Mouse (Mus musculus): ENCODE measurements at regions not wholly inside any gene's neighbourhood (a gene's known extent, or its start where the extent isn't known, plus 50 kb on each side); places are given as distances from the start of the nearest gene placed in this dataset.

GRCm38 (mm10) chr4:153675431-153675830 is 192.8 kb upstream of the Ajap1 start:
- Histone ChIP-seq H3K4me2 (replicated peaks) (no peak overlapping the region), H3K27ac (no peak overlapping the region), H3K9ac (replicated peaks) (no peak overlapping the region), H3K27me3 (peaks cover 3% of the 10 kb centered on the region), H3K9me3 (no peaks in the 10 kb centered on the region), H3K4me3 (replicated peaks) (no peak overlapping the region), H3K4me1 (replicated peaks) (no peaks in the 10 kb centered on the region), H3K36me3 (no peaks in the 10 kb centered on the region)
- no peak for ATAC-seq
- 84% methylated on average over 2 of the region's 2 CpGs for WGBS

GRCm38 (mm10) chr4:153679151-153679550 is 196.5 kb upstream of the Ajap1 start:
- H3K9me3 ChIP-seq = no peaks in the 10 kb centered on the region
- H3K4me3 ChIP-seq (replicated peaks) = no peak overlapping the region
- no peak overlapping the region for H3K27ac ChIP-seq
- ATAC-seq = no peak
- no peak overlapping the region for H3K4me2 ChIP-seq (replicated peaks)
- no peaks in the 10 kb centered on the region for H3K4me1 ChIP-seq (replicated peaks)
- WGBS = 36% methylated on average over 12 of the region's 12 CpGs
- no peak overlapping the region for H3K9ac ChIP-seq (replicated peaks)
- peaks cover 7% of the 10 kb centered on the region for H3K27me3 ChIP-seq
- no peaks in the 10 kb centered on the region for H3K36me3 ChIP-seq

GRCm38 (mm10) chr4:153688441-153688840 is 205.8 kb upstream of the Ajap1 start:
- Histone ChIP-seq H3K9ac (replicated peaks) (no peak overlapping the region), H3K36me3 (no peaks in the 10 kb centered on the region), H3K4me2 (replicated peaks) (no peak overlapping the region), H3K27me3 (peaks cover 10% of the 10 kb centered on the region), H3K27ac (no peak overlapping the region), H3K4me1 (replicated peaks) (peaks cover 14% of the 10 kb centered on the region), H3K9me3 (no peaks in the 10 kb centered on the region), H3K4me3 (replicated peaks) (no peak overlapping the region)
- ATAC-seq = no peak
- 43% methylated on average over 8 of the region's 8 CpGs for WGBS

- Histone ChIP-seq H3K9ac (replicated peaks) (no peak overlapping the region), H3K27ac (0 out of 2 replicates have a peak overlapping the region, but pooled peaks have one; percentile 30), H3K9me3 (no peaks in the 10 kb centered on the region), H3K4me3 (replicated peaks) (no peak overlapping the region), H3K4me1 (replicated peaks) (peaks cover 30% of the 10 kb centered on the region), H3K36me3 (no peaks in the 10 kb centered on the region), H3K27me3 (peaks cover 41% of the 10 kb centered on the region), H3K4me2 (replicated peaks) (no peak overlapping the region)
- ATAC-seq = no peak
- WGBS = 42% methylated on average over 12 of the region's 12 CpGs
Observed at GRCm38 (mm10) chr4:153693881-153694280, 211.3 kb upstream of the Ajap1 start.

- H3K27me3 ChIP-seq = peaks cover 54% of the 10 kb centered on the region
- H3K27ac ChIP-seq = peak overlapping the region; percentile 67
- H3K4me1 ChIP-seq (replicated peaks) = peaks cover 25% of the 10 kb centered on the region
- H3K4me2 ChIP-seq (replicated peaks) = peak overlapping the region; percentile 11; the same call in 1 of the 2 replicates
- no peaks in the 10 kb centered on the region for H3K36me3 ChIP-seq
- WGBS = 6% methylated on average over 14 of the region's 14 CpGs
- H3K4me3 ChIP-seq (replicated peaks) = no peak overlapping the region
- H3K9ac ChIP-seq (replicated peaks) = 0 out of 2 replicates have a peak overlapping the region, but pooled peaks have one; percentile 19
- no peaks in the 10 kb centered on the region for H3K9me3 ChIP-seq
- peak; percentile 87 for ATAC-seq
Observed at GRCm38 (mm10) chr4:153696426-153697040, 213.9 kb upstream of the Ajap1 start.

GRCm38 (mm10) chr4:153707218-153707617 is 224.6 kb upstream of the Ajap1 start:
- H3K27me3 ChIP-seq = peaks cover 17% of the 10 kb centered on the region
- no peak overlapping the region for H3K27ac ChIP-seq
- H3K4me3 ChIP-seq (replicated peaks) = no peak overlapping the region
- ATAC-seq = no peak
- H3K36me3 ChIP-seq = no peaks in the 10 kb centered on the region
- no peak overlapping the region for H3K9ac ChIP-seq (replicated peaks)
- no peak overlapping the region for H3K4me2 ChIP-seq (replicated peaks)
- H3K9me3 ChIP-seq = no peaks in the 10 kb centered on the region
- WGBS = 79% methylated on average over 7 of the region's 8 CpGs
- H3K4me1 ChIP-seq (replicated peaks) = peaks cover 16% of the 10 kb centered on the region

GRCm38 (mm10) chr4:153714995-153715645 is 232.5 kb upstream of the Ajap1 start:
- 54% methylated on average over 6 of the region's 6 CpGs for WGBS
- Histone ChIP-seq H3K4me3 (replicated peaks) (no peak overlapping the region), H3K27me3 (peaks cover 10% of the 10 kb centered on the region; the same call in 1 of the 2 replicates), H3K9me3 (no peaks in the 10 kb centered on the region), H3K27ac (no peak overlapping the region), H3K36me3 (no peaks in the 10 kb centered on the region), H3K4me2 (replicated peaks) (no peak overlapping the region), H3K9ac (replicated peaks) (no peak overlapping the region), H3K4me1 (replicated peaks) (peaks cover 47% of the 10 kb centered on the region)
- ATAC-seq = peak; percentile 66

GRCm38 (mm10) chr4:153717273-153717672 is 234.7 kb upstream of the Ajap1 start:
- H3K4me1 ChIP-seq (replicated peaks) = peaks cover 39% of the 10 kb centered on the region
- no peak overlapping the region for H3K9ac ChIP-seq (replicated peaks)
- ATAC-seq = no peak
- WGBS = 70% methylated on average over 12 of the region's 12 CpGs
- H3K27me3 ChIP-seq = peaks cover 6% of the 10 kb centered on the region; the same call in 1 of the 2 replicates
- H3K27ac ChIP-seq = no peak overlapping the region
- H3K4me2 ChIP-seq (replicated peaks) = no peak overlapping the region
- H3K4me3 ChIP-seq (replicated peaks) = no peak overlapping the region
- H3K36me3 ChIP-seq = no peaks in the 10 kb centered on the region
- no peaks in the 10 kb centered on the region for H3K9me3 ChIP-seq

- no peak overlapping the region for H3K9ac ChIP-seq (replicated peaks)
- H3K4me2 ChIP-seq (replicated peaks) = no peak overlapping the region
Observed at GRCm38 (mm10) chr4:153724045-153724444, 233.0 kb upstream of the A430005L14Rik start.

GRCm38 (mm10) chr4:153727273-153727672 is 229.8 kb upstream of the A430005L14Rik start:
- Histone ChIP-seq H3K4me3 (replicated peaks) (no peak overlapping the region), H3K27ac (no peak overlapping the region), H3K4me1 (replicated peaks) (peaks cover 16% of the 10 kb centered on the region), H3K27me3 (peaks cover 9% of the 10 kb centered on the region; the same call in 1 of the 2 replicates), H3K36me3 (no peaks in the 10 kb centered on the region), H3K9ac (replicated peaks) (no peak overlapping the region), H3K9me3 (no peaks in the 10 kb centered on the region), H3K4me2 (replicated peaks) (no peak overlapping the region)
- ATAC-seq = no peak
- WGBS = 43% methylated on average over 10 of the region's 10 CpGs

More at GRCm38 (mm10) chr4:153724045-153724444, 233.0 kb upstream of the A430005L14Rik start:
- Histone ChIP-seq H3K27me3 (peaks cover 6% of the 10 kb centered on the region; the same call in 1 of the 2 replicates), H3K27ac (no peak overlapping the region), H3K4me3 (replicated peaks) (no peak overlapping the region), H3K9me3 (no peaks in the 10 kb centered on the region), H3K4me1 (replicated peaks) (peaks cover 25% of the 10 kb centered on the region), H3K36me3 (no peaks in the 10 kb centered on the region)
- ATAC-seq = no peak
- 90% methylated on average over 14 of the region's 14 CpGs for WGBS

- H3K4me3 ChIP-seq (replicated peaks) = no peak overlapping the region
- no peak overlapping the region for H3K9ac ChIP-seq (replicated peaks)
- no peak overlapping the region for H3K27ac ChIP-seq
- H3K27me3 ChIP-seq = peaks cover 9% of the 10 kb centered on the region; the same call in 1 of the 2 replicates
- H3K4me2 ChIP-seq (replicated peaks) = no peak overlapping the region
- WGBS = 33% methylated on average over 10 of the region's 10 CpGs
- H3K36me3 ChIP-seq = no peaks in the 10 kb centered on the region
- no peaks in the 10 kb centered on the region for H3K9me3 ChIP-seq
- ATAC-seq = no peak
- peaks cover 16% of the 10 kb centered on the region for H3K4me1 ChIP-seq (replicated peaks)
Observed at GRCm38 (mm10) chr4:153727896-153728422, 229.1 kb upstream of the A430005L14Rik start.

GRCm38 (mm10) chr4:153738088-153738487 is 218.9 kb upstream of the A430005L14Rik start:
- Histone ChIP-seq H3K27me3 (no peaks in the 10 kb centered on the region), H3K9me3 (peaks cover 3% of the 10 kb centered on the region; the same call in 1 of the 2 replicates), H3K4me2 (replicated peaks) (no peak overlapping the region), H3K9ac (replicated peaks) (no peak overlapping the region), H3K4me3 (replicated peaks) (no peak overlapping the region), H3K27ac (no peak overlapping the region), H3K4me1 (replicated peaks) (0 out of 2 replicates have a peak, but pooled peaks cover 3% of the 10 kb centered on the region), H3K36me3 (no peaks in the 10 kb centered on the region)
- WGBS = 88% methylated on average over 11 of the region's 11 CpGs
- ATAC-seq = no peak
